Mouse (Mus musculus) heart, postnatal 14 days (tissue): ENCODE data around the gene Setd1b. TPM values are rescaled to one million over a fixed set of nuclear protein-coding genes. Genes with fewer than 3 reads are reported as not detected.

Source experiments
- DNase-seq, 2 experiments: peaks; one replicate each; pipeline ENCODE4 v3.0.0; 2021 to 2022
- intact Hi-C: fragments of 180-260 bp; cut with DNase I; formaldehyde crosslinking; loops from one replicate; pipeline ENCODE4 v1.15.1; 2025
- total RNA-seq, 2 experiments: library from RNA; stranded (reverse); gene quantifications; 2 replicates each; pipeline ENCODE4 v1.2.3; 2021

Setd1b gene
- total RNA-seq, 2 experiments from 2014 or later = 18.1 to 21.3 TPM

DNA sequence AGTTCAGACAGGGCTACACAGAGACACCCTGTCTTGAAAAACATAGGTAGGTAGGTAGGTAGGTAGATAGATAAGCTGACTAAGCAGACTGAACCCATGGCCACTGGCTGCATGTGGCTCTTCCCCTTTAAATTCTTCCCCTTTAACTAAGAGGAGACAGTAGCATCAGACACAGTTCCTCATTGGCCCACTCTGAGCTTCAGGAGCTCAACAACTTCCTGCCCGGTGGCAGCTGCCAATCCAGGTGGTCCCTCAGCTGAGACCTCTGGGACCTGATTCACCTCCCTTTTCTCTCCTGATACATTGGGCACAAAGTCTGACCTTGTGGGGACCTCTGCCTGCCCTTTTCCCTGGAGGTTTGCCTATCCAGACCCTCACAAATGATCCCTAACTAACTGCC, 10.9 kb downstream of the Setd1b start:
- intact Hi-C loops = no loop called here
- no peak for DNase-seq

DNA sequence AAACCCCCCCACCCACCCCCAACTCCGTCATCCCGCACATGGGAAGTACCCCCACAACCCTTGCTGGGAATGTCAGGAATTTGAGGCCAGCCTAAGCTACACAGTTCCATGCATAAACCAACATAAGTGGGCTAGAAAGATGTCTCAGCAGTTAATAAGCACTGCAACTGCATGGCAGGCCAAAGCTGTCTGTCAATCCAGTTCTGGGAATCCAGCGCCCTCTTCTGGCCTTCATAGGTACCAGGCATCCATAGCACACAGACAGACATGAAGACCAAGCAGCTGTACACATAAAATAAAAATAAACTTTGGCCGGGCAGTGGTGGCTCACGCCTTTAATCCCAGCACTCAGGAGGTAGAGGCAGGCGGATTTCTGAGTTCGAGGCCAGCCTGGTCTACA, 13.4 kb downstream of the Setd1b start:
- intact Hi-C loops = loop anchor here (1.0 to 5.0 kb wide), 3 partner anchors 15 to 88 kb away; partner anchors contain the start of gene Tmem120b

DNA sequence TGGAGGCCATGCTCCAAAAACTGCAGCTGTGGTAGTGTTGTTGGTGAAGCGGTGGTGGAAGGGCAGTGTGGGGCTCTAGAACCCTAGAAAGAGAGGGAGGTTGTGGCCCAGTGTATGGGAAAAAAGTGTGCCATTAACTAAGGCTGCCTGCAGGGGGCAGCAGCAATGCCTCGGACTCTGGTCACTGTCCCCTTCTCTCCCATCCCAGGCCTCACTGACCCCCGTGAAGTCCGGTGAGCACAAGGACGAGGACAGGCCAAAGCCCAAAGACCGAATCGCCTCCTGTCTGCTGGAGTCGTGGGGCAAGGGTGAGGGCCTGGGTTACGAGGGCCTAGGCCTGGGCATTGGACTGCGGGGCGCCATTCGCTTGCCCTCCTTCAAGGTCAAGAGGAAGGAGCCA, 14.8 kb downstream of the Setd1b start:
- intact Hi-C loops = loop anchor here (5.0 kb wide), 1 partner anchor 89 kb away; the partner anchor contains the start of gene Tmem120b
- no peak for DNase-seq

More for the DNA sequence above, 13.4 kb downstream of the Setd1b start:
- peak; percentile 68 to 81 for DNase-seq

DNA sequence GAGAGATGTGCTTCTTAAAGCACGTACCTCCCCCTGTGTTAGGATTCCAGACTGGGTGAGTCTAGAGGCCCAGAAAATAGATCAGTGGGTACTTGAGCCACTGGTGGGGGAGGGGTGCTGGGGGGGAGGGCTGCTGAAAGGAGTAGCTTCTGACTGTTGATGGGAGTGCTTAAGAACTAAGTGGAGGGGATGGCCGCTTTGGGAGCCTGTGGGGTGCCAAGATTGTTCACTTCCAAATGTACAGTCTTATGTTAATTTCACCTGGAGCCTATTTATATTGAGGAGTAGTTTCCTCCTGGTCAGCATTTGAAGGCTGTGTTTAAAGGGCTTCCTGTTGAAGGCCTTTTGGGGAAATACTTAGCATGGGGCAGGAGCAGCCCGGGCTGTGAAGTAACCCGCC, 16.0 kb downstream of the Setd1b start:
- intact Hi-C loops = loop anchor here (5.0 kb wide), 1 partner anchor 91 kb away; the partner anchor contains the start of gene Tmem120b
- DNase-seq = no peak

DNA sequence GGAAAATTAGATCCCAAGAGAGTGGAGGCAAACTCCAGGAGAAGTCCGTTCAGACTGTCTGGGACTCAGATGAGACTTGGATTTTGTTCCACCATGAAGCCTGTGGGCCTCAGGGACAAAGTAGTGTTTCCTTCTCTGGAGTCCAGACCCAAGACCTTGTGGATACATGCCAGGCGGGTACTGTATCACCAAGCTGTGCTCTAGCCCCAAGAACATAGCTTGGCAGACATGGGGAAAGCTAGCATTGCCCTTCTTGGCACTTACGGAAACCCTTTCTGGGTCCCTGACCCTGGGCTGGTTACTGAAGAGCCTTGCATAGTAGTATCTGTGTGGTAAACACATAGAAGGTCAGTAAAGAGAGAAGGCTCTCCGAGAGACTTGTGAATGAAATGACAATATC, 17.5 kb downstream of the Setd1b start:
- DNase-seq = no peak
- intact Hi-C loops = loop anchor here (5.0 kb wide), 1 partner anchor 92 kb away; the partner anchor contains the start of gene Tmem120b

DNA sequence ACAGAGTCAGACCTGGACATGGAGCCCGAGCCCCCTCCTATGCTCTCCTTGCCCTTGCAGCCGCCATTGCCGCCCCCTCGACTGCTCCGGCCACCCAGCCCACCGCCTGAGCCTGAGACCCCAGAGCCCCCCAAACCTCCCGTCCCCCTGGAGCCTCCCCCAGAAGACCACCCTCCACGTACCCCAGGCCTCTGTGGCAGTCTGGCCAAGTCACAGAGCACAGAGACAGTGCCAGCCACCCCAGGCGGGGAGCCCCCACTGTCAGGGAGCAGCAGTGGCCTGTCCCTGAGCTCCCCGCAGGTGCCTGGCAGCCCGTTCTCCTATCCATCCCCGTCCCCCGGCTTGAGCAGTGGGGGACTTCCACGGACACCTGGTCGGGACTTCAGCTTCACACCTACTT, 17.9 kb downstream of the Setd1b start:
- DNase-seq = no peak
- intact Hi-C loops = loop anchor here (5.0 kb wide), 1 partner anchor 93 kb away; the partner anchor contains the start of gene Tmem120b

DNA sequence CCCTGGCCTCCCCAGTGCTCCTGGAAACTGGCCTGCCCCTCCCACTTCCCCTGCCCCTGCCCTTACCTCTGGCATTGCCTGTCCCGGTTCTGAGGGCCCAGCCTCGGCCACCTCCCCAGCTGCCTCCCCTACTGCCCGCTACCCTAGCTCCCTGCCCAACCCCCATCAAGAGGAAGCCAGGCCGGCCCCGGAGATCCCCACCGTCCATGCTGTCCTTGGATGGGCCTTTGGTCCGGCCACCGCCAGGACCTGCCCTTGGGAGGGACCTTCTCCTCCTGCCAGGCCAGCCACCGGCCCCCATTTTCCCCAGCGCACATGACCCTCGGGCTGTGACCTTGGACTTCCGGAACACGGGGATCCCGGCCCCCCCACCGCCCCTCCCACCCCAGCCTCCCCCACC, 18.3 kb downstream of the Setd1b start:
- intact Hi-C loops = no loop called here
- no peak for DNase-seq

DNA sequence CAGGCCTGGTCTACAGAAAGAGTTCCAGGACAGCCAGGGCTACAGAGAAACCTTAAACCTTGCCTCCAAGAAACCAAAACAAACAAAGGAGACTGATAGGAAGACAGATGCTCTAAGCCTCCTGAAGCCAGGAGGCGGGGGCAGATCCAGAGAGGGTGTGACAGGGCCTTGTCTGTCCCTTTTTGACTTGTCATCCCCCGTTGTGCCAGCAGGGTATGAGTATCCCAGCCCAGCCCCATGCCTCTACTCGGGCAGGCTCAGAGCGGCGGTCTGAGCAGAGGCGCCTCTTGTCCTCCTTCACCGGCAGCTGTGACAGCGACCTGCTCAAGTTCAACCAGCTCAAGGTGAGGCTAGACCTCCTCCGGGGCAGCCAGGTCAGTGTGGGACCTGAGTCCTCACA, 20.9 kb downstream of the Setd1b start:
- intact Hi-C loops = no loop called here
- DNase-seq = no peak

DNA sequence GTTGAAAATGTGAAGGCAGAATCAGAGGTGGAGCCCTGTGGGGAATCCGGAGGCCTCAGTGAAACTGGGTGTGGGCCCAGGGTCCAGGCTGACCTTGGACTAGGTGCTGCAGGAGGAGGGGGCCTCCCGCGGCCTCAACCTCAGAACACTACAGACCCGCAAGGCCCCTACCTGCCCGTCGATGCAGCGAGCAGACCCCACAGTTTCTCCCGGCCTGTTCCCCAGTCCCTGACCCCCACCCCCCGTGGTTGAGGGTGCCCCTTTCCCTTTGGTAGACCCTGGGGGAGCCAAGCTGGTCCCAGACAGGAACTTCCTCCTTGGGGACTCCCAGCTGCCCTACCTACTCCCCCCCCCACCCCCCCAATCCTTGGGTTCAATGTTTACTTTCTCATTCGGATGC, 24.4 kb downstream of the Setd1b start:
- intact Hi-C loops = no loop called here
- no peak for DNase-seq

DNA sequence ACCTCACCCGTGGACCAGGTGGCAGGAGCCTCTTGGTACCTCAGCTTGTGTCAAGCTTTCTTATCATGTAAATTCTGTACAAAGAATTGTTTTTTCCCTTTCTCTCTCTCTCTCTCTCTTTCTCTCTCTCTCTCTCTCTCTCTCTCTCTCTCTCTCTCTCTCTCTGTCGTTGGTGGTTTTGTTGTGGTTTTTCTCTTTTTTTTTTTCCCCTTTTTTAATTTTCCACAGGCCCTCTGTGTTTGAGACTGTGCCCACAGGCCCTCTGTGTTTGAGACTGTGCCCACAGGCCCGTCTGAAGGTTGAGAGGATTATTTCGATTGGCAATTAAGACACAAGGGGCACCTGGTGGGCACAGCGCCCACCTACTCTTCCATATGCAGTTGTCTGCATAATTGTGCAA, 25.6 kb downstream of the Setd1b start:
- DNase-seq = no peak
- intact Hi-C loops = no loop called here

DNA sequence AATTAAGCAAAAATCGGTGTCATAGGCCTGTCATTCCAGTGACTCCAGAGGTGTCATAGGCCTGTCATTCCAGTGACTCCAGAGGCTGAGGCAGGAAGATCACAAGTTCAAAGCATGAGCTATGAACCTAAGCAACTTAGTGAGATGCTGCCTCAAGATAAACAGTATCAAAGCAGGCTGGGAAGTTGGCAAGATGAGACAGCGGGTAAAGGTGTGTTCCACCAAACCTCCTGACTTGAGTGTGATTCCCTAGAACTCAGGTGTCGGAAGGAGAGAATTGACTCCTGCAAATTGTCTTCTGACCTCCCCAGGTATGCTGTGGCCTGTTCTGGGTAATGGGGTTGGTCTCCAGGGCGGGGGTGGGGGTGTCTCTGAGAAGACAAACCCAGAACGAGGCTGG, 27.3 kb downstream of the Setd1b start, which contains the start of gene Psmd9:
TSS of gene Psmd9 (plus strand) at position 130 of the 400 bp plus-strand sequence.
- no peak for DNase-seq
- intact Hi-C loops = no loop called here

DNA sequence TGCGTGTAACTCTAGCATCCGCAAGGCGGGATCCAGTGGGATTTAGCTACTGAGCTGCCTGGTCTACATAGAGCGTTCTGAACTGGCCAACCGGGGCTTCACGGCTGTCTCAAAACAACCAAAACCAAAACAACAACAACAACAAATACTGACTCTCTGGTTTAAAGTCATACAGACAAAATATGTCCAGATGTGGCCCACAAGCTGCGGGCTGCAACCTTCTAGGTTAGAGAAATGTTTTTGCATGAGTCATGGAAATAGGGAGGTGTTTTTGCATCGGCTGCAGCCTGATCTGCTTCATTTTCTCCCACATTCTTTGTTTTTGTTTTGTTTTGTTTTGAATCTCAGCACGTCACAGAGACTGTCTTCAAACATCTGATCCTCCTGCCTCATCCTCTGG, 28.4 kb downstream of the Setd1b start:
- intact Hi-C loops = loop anchor here (2.0 to 5.0 kb wide), 3 partner anchors 16 to 203 kb away; partner anchors contain the start of gene Rhof
- DNase-seq = no peak

DNA sequence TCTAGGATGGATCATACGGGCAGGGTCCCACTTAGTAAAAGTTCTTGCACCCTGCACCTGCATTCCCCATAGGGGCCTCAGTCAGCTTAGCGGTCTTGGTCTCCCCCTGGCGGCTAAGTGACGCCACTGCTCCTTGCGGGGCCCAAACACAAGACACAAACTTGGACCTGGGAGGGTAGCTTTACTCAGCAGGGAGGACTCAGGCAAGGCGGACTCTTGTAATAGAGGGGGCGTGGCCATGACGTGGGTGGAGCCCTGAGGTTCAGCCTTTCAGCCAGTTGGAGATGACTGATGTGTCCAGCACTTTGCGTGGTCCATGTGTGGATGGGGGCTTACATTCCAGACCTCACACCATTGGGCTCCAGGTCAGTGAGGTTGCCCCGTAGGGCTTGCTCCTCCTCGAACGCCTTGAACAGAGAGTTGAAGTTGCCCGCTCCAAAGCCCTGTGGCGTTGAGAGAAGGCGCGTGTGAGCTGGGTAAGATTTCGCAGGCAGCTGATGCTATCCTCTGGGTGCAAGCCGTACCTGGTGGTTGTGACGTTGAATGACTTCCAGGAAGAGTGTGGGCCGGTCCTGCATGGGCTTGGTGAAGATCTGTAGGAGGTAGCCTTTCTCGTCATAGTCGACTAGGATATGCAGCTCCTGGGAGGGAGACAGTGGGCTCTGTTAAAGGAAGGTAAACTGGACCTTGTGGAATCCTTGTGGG, 29.8 kb downstream of the Setd1b start:
- peak; percentile 83 to 91 for DNase-seq
- intact Hi-C loops = loop anchor here (1.0 to 5.0 kb wide), 5 partner anchors 17 to 204 kb away; partner anchors contain the start of gene Rhof

DNA sequence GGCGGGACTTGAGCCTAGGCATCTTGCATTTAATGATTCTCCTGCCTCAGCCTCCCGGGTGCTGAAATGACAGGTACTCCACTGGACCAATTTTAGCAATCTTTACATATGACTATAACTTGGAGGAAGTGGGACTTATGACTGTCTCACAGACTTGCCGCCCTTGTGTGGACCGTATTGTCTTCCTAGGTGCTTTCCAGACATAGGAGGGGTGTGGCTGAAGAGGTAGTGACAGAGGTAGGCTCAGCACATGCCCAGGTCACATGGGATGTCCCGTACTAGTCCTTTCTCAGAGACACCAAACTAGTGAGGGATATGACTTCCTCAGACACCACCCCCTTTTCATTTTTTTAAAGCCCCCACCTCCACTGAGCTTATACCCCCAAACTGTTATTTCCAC, 36.8 kb downstream of the Setd1b start:
- intact Hi-C loops = no loop called here
- no peak for DNase-seq

DNA sequence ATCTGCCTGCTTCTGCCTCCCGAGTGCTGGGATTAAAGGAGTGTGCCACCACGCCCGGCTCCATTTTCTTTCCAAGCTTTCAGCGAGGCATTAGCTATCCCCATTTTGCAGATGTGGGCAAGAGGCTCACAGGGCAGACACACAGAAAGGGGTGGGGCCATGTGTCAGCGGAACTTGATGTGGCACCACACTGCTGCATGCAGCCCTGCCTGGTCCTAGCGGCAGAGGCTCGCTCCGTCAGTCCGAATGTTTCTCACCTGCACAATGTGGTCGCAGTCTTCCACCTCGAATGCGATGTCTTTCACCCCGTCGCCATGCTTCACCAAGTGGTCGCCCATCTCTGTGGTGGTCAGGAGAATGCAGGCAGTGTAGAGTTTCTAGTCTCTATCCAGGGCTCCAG, 38.4 kb downstream of the Setd1b start:
- DNase-seq = no peak
- intact Hi-C loops = no loop called here

DNA sequence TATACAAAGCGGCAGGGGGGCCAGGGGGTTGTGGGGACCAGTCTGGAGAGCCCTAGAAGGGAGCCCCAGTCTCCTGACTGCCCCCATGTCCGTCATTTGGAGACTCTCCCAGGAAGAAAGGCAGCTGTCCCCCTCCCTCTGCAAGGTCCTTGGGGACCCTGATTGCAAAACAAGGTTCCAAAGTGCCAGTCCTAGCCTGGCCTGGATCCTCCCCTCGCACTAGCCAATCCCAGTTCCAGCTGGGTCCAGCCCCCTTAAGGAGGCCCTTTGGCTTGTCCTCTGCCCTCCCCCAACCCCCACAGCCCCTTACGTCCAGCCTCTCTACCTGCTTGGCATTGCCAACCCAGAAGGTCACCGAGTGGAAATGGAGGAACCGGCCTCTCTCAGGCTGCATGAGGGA, 39.5 kb downstream of the Setd1b start:
- DNase-seq = peak in 1 of 2 experiments; percentile 19
- intact Hi-C loops = no loop called here

DNA sequence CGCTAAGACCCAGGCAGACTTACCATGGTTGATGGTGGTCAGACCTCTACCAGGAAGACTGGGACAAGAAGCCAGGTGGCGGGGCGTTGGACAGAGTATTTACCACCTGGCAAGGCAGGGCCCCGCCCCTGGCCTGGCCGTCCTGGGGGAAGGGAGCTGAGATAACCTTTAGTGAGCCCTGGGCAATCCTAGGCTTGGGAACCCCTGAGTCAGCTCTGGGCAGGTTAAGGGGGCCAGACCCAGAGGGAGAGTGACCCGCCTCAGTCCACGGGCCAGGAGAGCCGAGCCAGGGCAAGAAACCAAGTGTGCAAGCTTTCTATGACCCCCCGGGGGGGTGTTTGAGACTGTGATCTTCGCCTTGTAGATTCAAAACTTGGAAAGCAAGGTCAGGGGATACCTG, 40.7 kb downstream of the Setd1b start, which contains the start of gene Hpd:
TSS of gene Hpd (minus strand) at position 77 of the 400 bp plus-strand sequence.
- no peak for DNase-seq
- intact Hi-C loops = no loop called here

DNA sequence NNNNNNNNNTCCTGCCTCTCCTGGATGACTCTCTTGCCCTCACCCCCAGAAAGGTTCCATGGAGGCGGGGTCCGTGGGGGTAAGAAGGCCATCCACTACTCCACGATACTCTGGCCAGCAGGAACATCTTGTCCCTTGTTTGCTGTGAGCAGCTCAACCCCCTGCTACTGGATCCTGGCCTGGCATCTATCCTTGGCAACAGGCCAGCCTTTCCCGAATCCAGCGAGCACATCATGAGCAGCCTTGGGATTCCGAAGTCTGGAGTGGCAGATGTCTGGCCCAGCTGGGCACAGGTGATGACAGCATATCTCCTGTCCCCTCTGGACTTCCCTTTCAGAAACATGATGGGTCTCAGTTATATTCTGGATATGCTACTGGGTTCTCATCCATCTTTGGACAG, 44.0 kb downstream of the Setd1b start:
- DNase-seq = peak; percentile 27 to 36
- intact Hi-C loops = no loop called here

DNA sequence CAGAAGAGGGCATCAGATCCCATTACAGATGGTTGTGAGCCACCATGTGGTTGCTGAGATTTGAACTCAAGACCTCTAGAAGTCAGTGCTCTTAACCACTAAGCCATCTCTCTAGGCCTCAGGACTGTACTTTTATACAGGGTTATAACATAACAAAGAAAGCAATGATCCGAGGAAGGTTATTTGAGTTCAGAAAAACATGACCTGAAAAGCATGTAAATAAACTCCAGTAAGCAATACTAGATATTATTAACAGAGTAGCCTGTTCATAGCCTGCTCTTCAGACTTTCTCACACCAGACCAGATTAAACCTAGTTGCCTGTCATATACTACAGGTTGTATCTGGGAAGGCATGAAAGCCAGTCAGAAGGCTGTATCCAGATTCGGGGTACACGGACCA, 45.3 kb downstream of the Setd1b start:
- intact Hi-C loops = no loop called here
- no peak for DNase-seq

DNA sequence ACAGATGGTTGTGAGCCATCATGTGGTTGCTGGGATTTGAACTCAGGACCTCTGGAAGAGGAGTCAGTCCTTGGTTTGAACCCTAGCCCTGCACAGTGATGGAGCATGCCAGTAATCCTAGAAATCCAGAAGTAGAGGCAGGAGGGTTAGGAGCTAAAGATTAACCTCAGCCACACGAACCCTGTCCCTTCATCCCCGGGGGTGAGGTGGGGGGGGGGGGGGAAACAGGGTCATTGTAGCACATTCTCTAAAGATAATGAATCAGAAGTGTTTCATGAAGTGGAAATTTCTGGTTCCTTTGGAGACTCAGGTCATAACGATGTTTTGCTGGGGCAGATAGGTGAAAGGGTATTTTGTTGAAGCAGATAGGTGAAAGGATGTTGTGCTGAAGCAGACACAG, 48.9 kb downstream of the Setd1b start:
- intact Hi-C loops = no loop called here
- DNase-seq = no peak

DNA sequence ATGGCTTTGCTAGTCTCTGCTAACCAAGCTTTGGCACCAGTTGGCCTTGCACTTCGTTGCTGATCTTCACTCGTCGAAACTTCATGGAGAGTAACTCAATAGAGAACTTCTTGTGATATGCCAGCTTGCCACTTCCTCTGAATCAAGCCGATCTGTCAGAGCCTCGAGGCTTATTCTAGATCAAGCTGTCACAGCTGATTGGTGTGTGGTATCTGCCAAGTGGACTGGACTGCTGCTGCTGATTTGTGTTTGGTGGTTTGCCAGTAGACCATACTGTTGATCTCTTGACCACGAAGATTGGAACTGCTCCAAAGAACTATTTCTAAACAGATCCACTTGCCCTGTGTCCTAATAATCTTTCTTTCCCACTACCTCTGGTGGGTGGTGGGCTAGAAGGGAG, 49.4 kb downstream of the Setd1b start:
- intact Hi-C loops = no loop called here
- no peak for DNase-seq

DNA sequence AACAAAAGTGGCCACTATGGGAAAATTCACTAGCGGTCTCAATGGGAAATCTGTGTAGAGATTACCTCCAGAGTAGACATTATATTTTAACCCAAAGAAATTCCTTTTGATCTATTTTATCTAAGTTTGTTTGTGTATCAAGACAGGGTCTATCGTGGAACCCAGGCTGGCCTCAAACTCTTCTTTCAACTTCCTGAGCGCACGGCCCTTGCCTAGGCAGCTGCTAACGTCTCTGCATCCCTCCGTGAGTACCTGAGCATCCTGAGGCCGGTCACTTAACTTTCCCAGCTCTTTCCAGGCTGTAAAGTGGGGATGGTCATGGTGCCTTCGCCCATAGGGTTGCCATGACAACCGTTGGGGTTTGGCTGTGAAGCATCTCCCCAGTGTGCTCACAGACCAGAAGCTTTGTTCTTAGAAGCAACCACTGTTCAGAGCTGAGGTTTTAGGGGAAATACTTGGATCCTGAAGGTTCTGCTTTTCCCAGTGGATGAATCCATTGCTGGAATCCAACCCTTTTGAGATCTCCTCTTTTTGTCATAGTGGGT, 50.7 kb downstream of the Setd1b start:
- DNase-seq = no peak
- intact Hi-C loops = no loop called here
